8 mouse cellular contexts compared by ENCODE assay signal in genomic region chr2:9879493-9879892, GRCm38 (mm10). TPM values are rescaled to one million over a fixed set of nuclear protein-coding genes. Genes with fewer than 3 reads are reported as not detected.
A peak's percentile ranks its signal among the peaks of the same experiment; 100 is the strongest.
DNase-seq lines count a peak whose midpoint lies in the region; ATAC-seq lines count a peak whose summit lies in the region.

No protein-coding gene starts in this region.

- no peaks in the 10 kb centered on the region for H3K9me3 ChIP-seq in intestine, embryonic 16.5 days (ENCODE audit: control insufficient read depth, low read length)
- no peaks in the 10 kb centered on the region for H3K9me3 ChIP-seq in liver, embryonic 15.5 days (replicated peaks)

- H3K27me3 ChIP-seq in intestine, embryonic 16.5 days (replicated peaks; ENCODE audit: control insufficient read depth, insufficient read depth, low read length): peaks cover 71% of the 10 kb centered on the region
- peaks cover 100% of the 10 kb centered on the region for H3K27me3 ChIP-seq in liver, embryonic 15.5 days

- ATAC-seq in granulocyte monocyte progenitor cell, adult 5-6 weeks (replicated peaks; ENCODE audit: poor library complexity, severe bottlenecking): peak; percentile 87
- peak; percentile 96 for ATAC-seq in intestine, embryonic 16.5 days
- peak; percentile 86 for ATAC-seq in liver, embryonic 15.5 days (ENCODE audit: insufficient read depth)

- under 1% methylated on average over 21 of the region's 21 CpGs for WGBS in intestine, embryonic 16.5 days
- WGBS in liver, embryonic 15.5 days (ENCODE audit: insufficient replicate concordance): under 1% methylated on average over 21 of the region's 21 CpGs

- peak; percentile 94 for DNase-seq in CD4-positive helper T cell, adult 2 months (ENCODE audit: low read depth, low spot score)
- DNase-seq in adrenal gland, adult 2 months: peak; percentile 95
- peak; percentile 95 for DNase-seq in embryo, embryonic 9.5 days (ENCODE audit: extremely low spot score)
- DNase-seq in neural tube, embryonic 10.5 days (ENCODE audit: extremely low spot score, low spot score): peak; percentile 93
- peak; percentile 91 to 93 for DNase-seq in thymus, adult 18-20 months

- H3K36me3 ChIP-seq in intestine, embryonic 16.5 days (ENCODE audit: control insufficient read depth, insufficient read depth, low read length): no peaks in the 10 kb centered on the region
- H3K36me3 ChIP-seq in liver, embryonic 15.5 days (replicated peaks): no peaks in the 10 kb centered on the region

- H3K4me3 ChIP-seq in intestine, embryonic 16.5 days (ENCODE audit: low read length): peak overlapping the region; percentile 54
- H3K4me3 ChIP-seq in liver, embryonic 15.5 days (replicated peaks): peak overlapping the region; percentile 54

- peak overlapping the region; percentile 97 for H3K4me2 ChIP-seq in intestine, embryonic 16.5 days (ENCODE audit: low read depth, low read length)
- H3K4me2 ChIP-seq in liver, embryonic 15.5 days: peak overlapping the region; percentile 76

- H3K27ac ChIP-seq in intestine, embryonic 16.5 days (ENCODE audit: low read length): no peak overlapping the region
- 0 out of 2 replicates have a peak overlapping the region, but pooled peaks have one; percentile 24 for H3K27ac ChIP-seq in liver, embryonic 15.5 days (replicated peaks)

- H3K9ac ChIP-seq in intestine, embryonic 16.5 days (ENCODE audit: low read depth, low read length): 0 out of 2 replicates have a peak overlapping the region, but pooled peaks have one; percentile 34
- no peak overlapping the region for H3K9ac ChIP-seq in liver, embryonic 15.5 days

- H3K4me1 ChIP-seq in intestine, embryonic 16.5 days (ENCODE audit: control insufficient read depth, insufficient read depth, low read length): peaks cover 37% of the 10 kb centered on the region
- peaks cover 27% of the 10 kb centered on the region for H3K4me1 ChIP-seq in liver, embryonic 15.5 days (replicated peaks)

RNA-seq across cellular contexts. Expression of gene 4930412O13Rik, which starts 1.6 kb away (rescaled TPM):
- total RNA-seq in adrenal gland, adult 2 months (2021): 1 to 10 TPM in 1 of 2 experiments, under 1 TPM in 1; 0.59 to 1.0 TPM
- polyA plus RNA-seq in adrenal gland, adult 2 months (2012; rRNA removed): 0.11 and 0.22 TPM in 2 replicates
- not detected in 2 replicates for total RNA-seq in granulocyte monocyte progenitor cell, adult 5-6 weeks (2014; fragmentation: Nextera tagmentation)
- not detected in 2 replicates for total RNA-seq in granulocyte monocyte progenitor cell, adult 5-6 weeks (2017)
- not detected in 2 replicates for polyA plus RNA-seq in intestine, embryonic 16.5 days (2015; fragmentation: Nextera tagmentation; extraction: Ambion mirVana)
- polyA plus RNA-seq in liver, embryonic 15.5 days (2015; fragmentation: Nextera tagmentation; extraction: Ambion mirVana): 0.14 TPM in 1 of 2 replicates, not detected in the other

RNA-seq across cellular contexts. Expression of gene 9230102O04Rik, which starts 9.8 kb away (rescaled TPM):
- total RNA-seq in adrenal gland, adult 2 months (2021): not detected
- not detected in 2 replicates for polyA plus RNA-seq in adrenal gland, adult 2 months (2012; rRNA removed)
- not detected in 2 replicates for total RNA-seq in granulocyte monocyte progenitor cell, adult 5-6 weeks (2014; fragmentation: Nextera tagmentation)
- total RNA-seq in granulocyte monocyte progenitor cell, adult 5-6 weeks (2017): not detected in 2 replicates
- not detected in 2 replicates for polyA plus RNA-seq in intestine, embryonic 16.5 days (2015; fragmentation: Nextera tagmentation; extraction: Ambion mirVana)
- not detected in 2 replicates for polyA plus RNA-seq in liver, embryonic 15.5 days (2015; fragmentation: Nextera tagmentation; extraction: Ambion mirVana)

RNA-seq across cellular contexts. Expression of gene Gata3, which starts 10.3 kb away (rescaled TPM):
- total RNA-seq in adrenal gland, adult 2 months (2021): 10 to 100 TPM; 12.7 to 26.1 TPM
- 15.9 and 18.6 TPM in 2 replicates for polyA plus RNA-seq in adrenal gland, adult 2 months (2012; rRNA removed)
- total RNA-seq in granulocyte monocyte progenitor cell, adult 5-6 weeks (2014; fragmentation: Nextera tagmentation): 17.0 TPM in 1 of 2 replicates, not detected in the other
- not detected in 2 replicates for total RNA-seq in granulocyte monocyte progenitor cell, adult 5-6 weeks (2017)
- polyA plus RNA-seq in intestine, embryonic 16.5 days (2015; fragmentation: Nextera tagmentation; extraction: Ambion mirVana): 2.0 and 2.1 TPM in 2 replicates
- 1.1 TPM in 2 replicates for polyA plus RNA-seq in liver, embryonic 15.5 days (2015; fragmentation: Nextera tagmentation; extraction: Ambion mirVana)
